Mouse (Mus musculus): Measurements from ENCODE around the gene Utp15. TPM values are rescaled to one million over a fixed set of nuclear protein-coding genes. Genes with fewer than 3 reads are reported as not detected.

The Utp15 gene
- total and polyA plus RNA-seq, 2 experiments from 2014 or later, result 24.7 to 26.0 TPM

- DNase-seq (ENCODE audit: low spot score), result no peak
- no peak for ATAC-seq (ENCODE audit: low FRiP score)
- Histone ChIP-seq H3K9me3 (ENCODE audit: low read length) (no peaks in the 10 kb centered on the region), H3K36me3 (ENCODE audit: insufficient read depth, low read length) (no peaks in the 10 kb centered on the region), H3K4me3 (ENCODE audit: low read depth, low read length) (no peak overlapping the region), H3K4me1 (ENCODE audit: insufficient read depth, low read length) (no peaks in the 10 kb centered on the region), H3K27ac (ENCODE audit: low read depth, low read length) (no peak overlapping the region), H3K9ac (replicated peaks; ENCODE audit: low read length, poor library complexity, severe bottlenecking) (no peak overlapping the region), H3K27me3 (ENCODE audit: insufficient read depth, low read length) (no peaks in the 10 kb centered on the region), H3K4me2 (ENCODE audit: low read depth, low read length, poor library complexity, severe bottlenecking) (no peak overlapping the region)
- 84% methylated on average over 7 of the region's 7 CpGs for WGBS
- TF ChIP-seq CTCF (IDR thresholded peaks at IDR 0.05), result no peak
Observed at GRCm38 (mm10) chr13:98210137-98210536, 52.7 kb downstream of the Utp15 start.

GRCm38 (mm10) chr13:98208842-98209241 is 54.0 kb downstream of the Utp15 start:
- no peak overlapping the region for H3K4me3 ChIP-seq (ENCODE audit: low read depth, low read length)
- H3K4me2 ChIP-seq (ENCODE audit: low read depth, low read length, poor library complexity, severe bottlenecking), result no peak overlapping the region
- H3K27me3 ChIP-seq (ENCODE audit: insufficient read depth, low read length), result no peaks in the 10 kb centered on the region
- no peak overlapping the region for H3K27ac ChIP-seq (ENCODE audit: low read depth, low read length)
- ATAC-seq (ENCODE audit: low FRiP score), result no peak
- no peak overlapping the region for H3K9ac ChIP-seq (replicated peaks; ENCODE audit: low read length, poor library complexity, severe bottlenecking)
- peak; percentile 71 for TF ChIP-seq CTCF (IDR thresholded peaks at IDR 0.05)
- peak; percentile 60 for DNase-seq (ENCODE audit: low spot score)
- H3K4me1 ChIP-seq (ENCODE audit: insufficient read depth, low read length), result no peaks in the 10 kb centered on the region
- H3K9me3 ChIP-seq (ENCODE audit: low read length), result no peaks in the 10 kb centered on the region
- H3K36me3 ChIP-seq (ENCODE audit: insufficient read depth, low read length), result no peaks in the 10 kb centered on the region
- WGBS, result 40% methylated on average over 9 of the region's 9 CpGs

GRCm38 (mm10) chr13:98206546-98206870 is 56.3 kb downstream of the Utp15 start:
- DNase-seq (ENCODE audit: low spot score) (no peak), ATAC-seq (ENCODE audit: low FRiP score) (no peak)
- 4% methylated on average over 13 of the region's 13 CpGs for WGBS

GRCm38 (mm10) chr13:98205771-98206545 is 56.9 kb downstream of the Utp15 start, which contains the start of gene Arhgef28:
Gene Arhgef28, minus strand, starts transcription at chr13:98206439.
- TF ChIP-seq CTCF (IDR thresholded peaks at IDR 0.05), result peak; percentile 71
- under 1% methylated on average over 42 of the region's 76 CpGs for WGBS

More at GRCm38 (mm10) chr13:98206546-98206870, 56.3 kb downstream of the Utp15 start:
- Histone ChIP-seq H3K36me3 (ENCODE audit: insufficient read depth, low read length) (no peaks in the 10 kb centered on the region), H3K27me3 (ENCODE audit: insufficient read depth, low read length) (no peaks in the 10 kb centered on the region), H3K4me1 (ENCODE audit: insufficient read depth, low read length) (no peaks in the 10 kb centered on the region), H3K9ac (replicated peaks; ENCODE audit: low read length, poor library complexity, severe bottlenecking) (peak overlapping the region; percentile 85), H3K27ac (ENCODE audit: low read depth, low read length) (peak overlapping the region; percentile 68), H3K9me3 (ENCODE audit: low read length) (no peaks in the 10 kb centered on the region), H3K4me3 (ENCODE audit: low read depth, low read length) (peak overlapping the region; percentile 74), H3K4me2 (ENCODE audit: low read depth, low read length, poor library complexity, severe bottlenecking) (peak overlapping the region; percentile 72)
- no peak for TF ChIP-seq CTCF (IDR thresholded peaks at IDR 0.05)

GRCm38 (mm10) chr13:98205111-98205510 is 57.7 kb downstream of the Utp15 start:
- H3K27me3 ChIP-seq (ENCODE audit: insufficient read depth, low read length), result no peaks in the 10 kb centered on the region
- no peaks in the 10 kb centered on the region for H3K9me3 ChIP-seq (ENCODE audit: low read length)
- ATAC-seq (ENCODE audit: low FRiP score) (no peak), DNase-seq (ENCODE audit: low spot score) (no peak)
- WGBS, result 27% methylated on average over 8 of the region's 8 CpGs
- H3K36me3 ChIP-seq (ENCODE audit: insufficient read depth, low read length), result no peaks in the 10 kb centered on the region
- H3K4me2 ChIP-seq (ENCODE audit: low read depth, low read length, poor library complexity, severe bottlenecking), result peak overlapping the region; percentile 72
- no peak overlapping the region for H3K27ac ChIP-seq (ENCODE audit: low read depth, low read length)
- H3K9ac ChIP-seq (replicated peaks; ENCODE audit: low read length, poor library complexity, severe bottlenecking), result no peak overlapping the region
- H3K4me1 ChIP-seq (ENCODE audit: insufficient read depth, low read length), result no peaks in the 10 kb centered on the region
- TF ChIP-seq CTCF (IDR thresholded peaks at IDR 0.05), result no peak
- H3K4me3 ChIP-seq (ENCODE audit: low read depth, low read length), result peak overlapping the region; percentile 74; the same call in 1 of the 2 replicates

More at GRCm38 (mm10) chr13:98205771-98206545, 56.9 kb downstream of the Utp15 start, which contains the start of gene Arhgef28:
- peak within 1 kb of the TSS; percentile 72 for H3K4me2 ChIP-seq (ENCODE audit: low read depth, low read length, poor library complexity, severe bottlenecking)
- peak; percentile 76 for ATAC-seq (ENCODE audit: low FRiP score)
- H3K9me3 ChIP-seq (ENCODE audit: low read length), result no peaks in the 10 kb centered on the region
- H3K4me3 ChIP-seq (ENCODE audit: low read depth, low read length), result peak within 1 kb of the TSS; percentile 74
- peak within 1 kb of the TSS; percentile 85 for H3K9ac ChIP-seq (replicated peaks; ENCODE audit: low read length, poor library complexity, severe bottlenecking)
- peak; percentile 50 for DNase-seq (ENCODE audit: low spot score)
- H3K27ac ChIP-seq (ENCODE audit: low read depth, low read length), result peak within 1 kb of the TSS; percentile 68
- no peaks in the 10 kb centered on the region for H3K36me3 ChIP-seq (ENCODE audit: insufficient read depth, low read length)
- H3K4me1 ChIP-seq (ENCODE audit: insufficient read depth, low read length), result no peaks in the 10 kb centered on the region
- H3K27me3 ChIP-seq (ENCODE audit: insufficient read depth, low read length), result no peaks in the 10 kb centered on the region

GRCm38 (mm10) chr13:98204371-98204770 is 58.5 kb downstream of the Utp15 start:
- H3K9me3 ChIP-seq (ENCODE audit: low read length), result no peaks in the 10 kb centered on the region
- no peak overlapping the region for H3K4me3 ChIP-seq (ENCODE audit: low read depth, low read length)
- H3K36me3 ChIP-seq (ENCODE audit: insufficient read depth, low read length), result no peaks in the 10 kb centered on the region
- H3K4me1 ChIP-seq (ENCODE audit: insufficient read depth, low read length), result no peaks in the 10 kb centered on the region
- no peak for ATAC-seq (ENCODE audit: low FRiP score)
- DNase-seq (ENCODE audit: low spot score), result no peak
- TF ChIP-seq CTCF (IDR thresholded peaks at IDR 0.05), result no peak
- H3K4me2 ChIP-seq (ENCODE audit: low read depth, low read length, poor library complexity, severe bottlenecking), result no peak overlapping the region
- H3K9ac ChIP-seq (replicated peaks; ENCODE audit: low read length, poor library complexity, severe bottlenecking), result no peak overlapping the region
- H3K27ac ChIP-seq (ENCODE audit: low read depth, low read length), result no peak overlapping the region
- H3K27me3 ChIP-seq (ENCODE audit: insufficient read depth, low read length), result no peaks in the 10 kb centered on the region
- 96% methylated on average over 8 of the region's 8 CpGs for WGBS
